Mouse (Mus musculus) megakaryocyte, adult 5-6 weeks (primary cell): Measurements from ENCODE around the gene Rasgrp2. TPM values are rescaled to one million over a fixed set of nuclear protein-coding genes. Genes with fewer than 3 reads are reported as not detected.
A peak's percentile ranks its signal among the peaks of the same experiment; 100 is the strongest.

Source experiments
- ATAC-seq: 2 replicates; pipeline ENCODE4 v1.8.0; 2016; ENCODE audit warnings: mild to moderate bottlenecking, inconsistent platforms; ENCODE audit not compliant: poor library complexity, severe bottlenecking
- total RNA-seq, 2 experiments: library from RNA; stranded (forward) in 1 of 2; stranded (reverse) in 1 of 2; fragments of 153-499, 151-499 nt in 1 of 2; fragments of 221-1000, 200-1000 nt in 1 of 2; gene quantifications; 2 replicates each; pipeline versions ENCODE4 v1.2.3 to v1.2.4; 2015 to 2017

Rasgrp2 gene
- total RNA-seq, 2 experiments from 2014 or later: 213 to 214 TPM

DNA sequence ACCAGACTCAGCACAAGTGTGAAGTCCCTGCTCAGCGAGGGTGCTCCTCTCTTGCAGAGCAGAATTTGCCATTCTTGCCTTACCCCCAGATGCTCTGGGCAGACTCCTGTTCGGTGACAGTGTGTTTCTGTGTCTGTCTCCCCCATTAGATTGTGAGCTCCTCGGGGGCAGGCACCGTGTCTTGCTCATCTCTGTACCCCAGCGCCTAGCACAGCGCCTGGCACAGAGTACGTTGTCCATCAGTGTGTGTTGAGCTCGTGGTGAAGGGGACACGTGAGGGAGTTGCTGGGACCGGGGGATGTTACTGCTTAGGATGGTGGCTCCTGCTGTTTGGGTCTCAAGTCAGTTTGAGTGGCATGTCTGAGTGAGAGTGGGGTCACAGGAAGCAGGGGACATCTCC, 4.7 kb downstream of the Rasgrp2 start:
- ATAC-seq: no peak

DNA sequence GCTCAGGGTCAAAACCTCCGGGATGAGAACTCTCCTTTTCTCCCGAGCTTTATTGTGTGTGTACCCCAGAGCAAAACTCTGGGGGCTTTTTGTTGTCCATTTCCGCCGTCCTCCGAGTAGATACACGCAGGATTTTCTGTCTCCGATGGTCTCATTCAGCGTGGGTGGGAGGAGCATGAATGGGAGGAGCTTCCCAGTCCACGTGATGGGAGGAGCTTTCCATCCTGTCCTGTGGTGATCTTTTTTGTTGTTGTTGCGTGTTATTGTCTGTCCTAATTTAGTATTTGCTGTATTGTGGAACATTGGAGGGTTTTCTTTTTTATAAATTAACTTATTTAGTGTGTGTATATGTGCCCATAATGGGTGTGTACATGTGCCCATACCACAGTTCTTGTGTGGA, 6.3 kb downstream of the Rasgrp2 start:
- ATAC-seq: no peak

DNA sequence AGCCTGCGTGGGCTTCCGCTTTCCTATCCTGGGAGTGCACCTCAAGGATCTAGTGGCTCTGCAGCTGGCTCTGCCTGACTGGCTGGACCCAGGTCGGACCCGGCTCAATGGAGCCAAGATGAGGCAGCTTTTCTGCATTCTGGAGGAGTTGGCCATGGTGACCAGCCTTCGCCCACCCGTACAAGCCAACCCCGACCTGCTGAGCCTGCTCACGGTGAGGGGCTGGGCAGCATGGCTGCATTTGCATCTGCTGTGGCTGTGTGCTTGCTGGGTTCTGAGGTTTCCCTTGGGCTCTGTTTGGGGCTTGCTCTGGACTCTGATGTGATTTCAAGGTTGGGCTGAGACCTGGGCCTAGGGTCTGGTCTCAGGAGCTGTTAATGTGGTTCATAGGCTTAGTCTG, 8.0 kb downstream of the Rasgrp2 start:
- ATAC-seq: no peak

DNA sequence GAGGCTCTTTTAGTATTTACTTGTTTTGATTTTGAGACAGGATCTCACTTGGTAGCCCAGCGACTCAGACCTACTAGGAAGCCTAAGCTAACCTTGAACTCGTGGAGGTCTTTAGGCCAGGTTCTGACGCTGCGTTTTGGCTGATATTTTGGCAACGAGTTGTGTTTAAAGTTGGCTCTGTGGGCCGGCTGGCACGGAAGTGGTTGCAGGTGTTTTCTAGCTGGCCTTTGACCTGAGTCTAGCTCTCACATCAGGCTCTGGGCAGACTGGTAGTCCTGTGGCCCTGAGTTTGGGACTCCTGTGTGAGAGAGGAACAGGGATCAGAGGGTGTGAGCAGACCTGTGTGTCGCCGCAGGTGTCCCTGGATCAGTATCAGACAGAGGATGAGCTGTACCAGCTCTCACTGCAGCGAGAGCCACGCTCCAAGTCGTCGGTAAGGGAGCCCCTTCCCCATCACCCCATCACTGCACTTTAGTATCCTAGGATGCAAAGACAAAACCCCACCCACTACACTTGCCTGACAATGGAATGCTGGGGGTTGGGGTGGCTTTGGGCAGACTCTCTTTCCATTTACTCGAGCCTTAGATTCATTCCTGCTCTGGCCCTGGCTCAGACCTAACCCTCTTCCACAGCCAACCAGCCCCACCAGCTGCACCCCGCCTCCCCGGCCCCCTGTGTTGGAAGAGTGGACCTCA, 8.8 kb downstream of the Rasgrp2 start:
- no peak for ATAC-seq

DNA sequence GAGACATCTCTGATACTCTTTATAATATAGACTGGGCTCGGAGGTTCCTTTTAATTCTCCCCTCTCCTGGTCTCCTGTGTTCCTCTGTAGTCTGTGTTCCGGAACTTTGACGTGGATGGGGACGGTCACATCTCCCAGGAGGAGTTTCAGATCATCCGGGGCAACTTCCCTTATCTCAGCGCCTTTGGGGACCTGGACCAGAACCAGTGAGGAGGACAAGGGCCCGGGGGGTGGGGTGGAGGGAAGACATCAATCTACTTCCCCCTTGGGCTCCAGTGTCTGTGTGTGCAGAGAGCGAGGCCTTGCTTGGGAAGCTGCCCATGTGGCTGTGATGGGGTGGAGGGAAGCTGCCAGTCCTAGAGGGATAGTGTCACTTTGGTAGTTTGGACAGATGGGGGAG, 9.6 kb downstream of the Rasgrp2 start:
- ATAC-seq: no peak

DNA sequence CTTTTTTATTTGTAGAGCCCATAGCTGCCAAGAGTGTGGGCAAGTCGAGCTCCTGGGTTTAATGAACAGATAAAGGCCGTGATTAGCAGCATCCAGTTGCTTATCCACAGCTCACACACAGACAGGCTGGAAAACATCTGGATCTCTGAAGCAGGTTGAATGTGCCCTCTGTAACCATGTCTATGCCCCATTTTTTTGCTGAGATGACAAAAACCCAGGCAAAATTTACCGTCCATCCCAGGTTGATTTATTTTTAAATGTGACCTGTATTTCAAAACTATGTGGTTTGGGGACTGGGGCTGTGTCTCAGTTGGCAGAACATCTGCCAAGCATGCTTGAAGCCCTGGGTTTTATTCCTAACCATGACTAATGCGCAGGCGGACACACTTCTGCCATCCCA, 10.0 kb downstream of the Rasgrp2 start:
- ATAC-seq: no peak

DNA sequence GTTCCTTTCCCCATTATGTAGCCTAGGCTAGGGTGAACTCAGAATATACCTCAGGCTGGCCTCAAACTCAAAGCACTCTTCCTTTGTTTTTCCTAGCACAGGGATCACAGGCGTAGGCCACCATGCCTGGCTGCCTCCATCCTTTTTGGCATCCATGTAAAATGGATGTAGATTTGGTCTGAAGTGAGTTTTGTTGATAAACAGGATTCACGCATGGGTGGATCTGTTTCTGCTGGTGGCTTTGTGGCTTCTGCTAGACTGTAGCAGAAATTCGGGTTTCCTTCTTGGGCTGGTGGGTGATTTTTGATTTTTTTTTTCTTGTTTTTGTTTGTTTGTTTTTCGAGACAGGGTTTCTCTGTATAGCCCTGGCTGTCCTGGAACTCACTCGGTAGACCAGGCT, 10.8 kb downstream of the Rasgrp2 start:
- no peak for ATAC-seq

DNA sequence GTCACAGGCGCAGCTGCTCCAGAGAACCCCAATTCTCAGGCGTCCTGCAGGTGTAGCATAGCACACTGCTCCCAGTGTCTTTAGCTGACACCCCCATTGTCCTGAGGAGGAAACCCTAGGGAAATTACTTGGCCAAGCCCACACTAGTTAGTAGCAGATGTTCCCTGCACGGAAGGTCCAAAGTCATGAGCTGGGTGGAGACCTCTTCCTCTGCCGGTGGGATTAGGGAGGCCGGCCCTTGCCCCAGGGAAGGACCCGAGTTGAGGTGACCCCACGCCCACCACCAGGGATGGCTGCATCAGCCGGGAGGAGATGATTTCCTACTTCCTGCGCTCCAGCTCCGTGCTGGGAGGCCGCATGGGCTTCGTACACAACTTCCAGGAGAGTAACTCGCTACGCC, 13.7 kb downstream of the Rasgrp2 start:
- ATAC-seq: no peak

DNA sequence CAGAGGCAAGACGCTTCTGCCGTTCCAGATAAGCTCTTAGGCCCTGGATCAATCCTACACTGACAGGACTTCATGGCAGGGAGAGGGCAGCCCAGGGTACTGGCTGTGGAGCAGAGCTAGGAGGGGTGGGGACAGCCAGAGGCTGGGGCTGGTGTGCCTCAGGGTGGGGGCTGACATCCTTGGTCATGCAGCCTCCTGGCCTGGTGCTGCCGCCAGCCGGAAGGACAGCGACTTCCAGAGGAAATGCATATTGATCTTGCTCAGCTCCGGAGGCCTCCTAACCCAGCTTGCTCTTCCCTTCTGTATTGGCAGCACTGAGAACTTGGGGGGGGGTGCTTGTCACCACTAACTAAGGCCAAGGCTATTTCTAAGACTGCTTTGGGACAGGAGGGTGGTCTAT, 16.3 kb downstream of the Rasgrp2 start:
- no peak for ATAC-seq

DNA sequence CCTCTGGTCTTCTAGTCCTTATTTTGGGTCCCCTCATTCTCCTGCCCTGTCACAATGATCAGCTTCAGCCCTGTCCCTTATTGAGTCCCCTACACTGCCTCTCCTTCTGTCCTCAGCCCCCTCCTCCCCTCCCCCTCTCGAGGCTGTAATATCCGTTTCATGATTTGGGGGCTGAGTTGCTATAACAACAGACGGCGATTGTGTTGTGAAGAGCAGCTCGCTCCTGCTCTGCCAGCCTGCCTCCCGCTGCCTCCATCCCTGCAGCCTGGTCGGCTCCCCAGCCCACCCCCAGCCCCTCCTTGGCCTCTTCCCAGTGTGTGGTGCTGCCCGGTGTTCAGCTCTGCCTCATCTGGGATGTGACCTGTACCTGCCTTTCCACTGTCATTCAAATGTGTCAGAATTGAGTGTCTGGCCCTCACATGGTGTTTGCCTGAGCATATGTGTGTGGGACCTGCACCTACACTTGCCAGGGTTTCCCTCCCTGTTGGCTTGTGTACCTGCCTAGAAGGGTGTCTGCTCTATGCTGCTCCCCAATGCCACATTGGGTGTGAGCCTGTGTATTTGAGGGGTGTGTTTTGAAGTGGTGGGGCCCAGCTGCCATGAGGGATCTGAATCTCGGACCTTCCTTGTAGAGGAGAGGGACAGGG, 17.1 kb downstream of the Rasgrp2 start:
- no peak for ATAC-seq

DNA sequence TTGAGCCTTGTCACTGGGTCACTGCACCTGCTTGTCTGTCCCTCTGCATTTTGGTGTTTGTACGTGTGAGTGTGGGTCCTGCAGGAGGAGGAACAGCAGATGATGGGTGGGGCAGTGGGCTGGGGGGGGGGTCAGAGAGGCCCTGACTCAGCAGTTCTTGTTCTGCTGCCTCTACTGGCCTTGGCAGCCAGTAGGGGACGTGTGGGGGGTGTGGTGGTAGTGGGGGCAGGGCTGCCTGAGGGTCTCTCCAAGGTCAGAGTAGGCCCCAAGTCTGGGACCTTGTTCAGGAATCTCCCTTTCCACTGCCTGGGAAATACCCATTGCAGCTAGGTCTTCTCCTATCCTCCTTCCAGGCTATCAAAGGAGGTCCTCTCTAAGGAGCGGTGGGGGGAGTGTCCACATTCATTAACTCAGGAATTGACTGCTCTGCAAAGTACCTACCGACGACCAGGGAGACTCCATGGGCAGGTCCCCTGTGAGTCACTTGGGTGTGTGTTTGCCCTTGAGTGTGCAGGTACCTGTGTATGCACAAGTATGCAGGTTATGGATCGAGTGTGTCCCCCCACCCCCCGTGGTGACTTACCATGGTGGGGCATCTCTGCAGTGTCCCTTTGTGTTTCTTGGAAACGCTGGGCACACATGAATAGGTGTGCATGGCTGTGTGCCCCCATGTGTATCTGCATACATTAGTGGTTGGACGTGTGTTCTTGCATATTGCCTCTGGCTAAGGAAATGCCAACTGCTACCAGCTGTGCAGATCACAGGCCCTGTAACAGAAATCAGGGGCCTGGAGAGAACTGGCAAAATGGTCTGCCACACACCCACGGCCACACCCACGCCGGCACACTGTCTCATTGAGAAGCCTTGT, 18.0 kb downstream of the Rasgrp2 start:
- no peak for ATAC-seq

DNA sequence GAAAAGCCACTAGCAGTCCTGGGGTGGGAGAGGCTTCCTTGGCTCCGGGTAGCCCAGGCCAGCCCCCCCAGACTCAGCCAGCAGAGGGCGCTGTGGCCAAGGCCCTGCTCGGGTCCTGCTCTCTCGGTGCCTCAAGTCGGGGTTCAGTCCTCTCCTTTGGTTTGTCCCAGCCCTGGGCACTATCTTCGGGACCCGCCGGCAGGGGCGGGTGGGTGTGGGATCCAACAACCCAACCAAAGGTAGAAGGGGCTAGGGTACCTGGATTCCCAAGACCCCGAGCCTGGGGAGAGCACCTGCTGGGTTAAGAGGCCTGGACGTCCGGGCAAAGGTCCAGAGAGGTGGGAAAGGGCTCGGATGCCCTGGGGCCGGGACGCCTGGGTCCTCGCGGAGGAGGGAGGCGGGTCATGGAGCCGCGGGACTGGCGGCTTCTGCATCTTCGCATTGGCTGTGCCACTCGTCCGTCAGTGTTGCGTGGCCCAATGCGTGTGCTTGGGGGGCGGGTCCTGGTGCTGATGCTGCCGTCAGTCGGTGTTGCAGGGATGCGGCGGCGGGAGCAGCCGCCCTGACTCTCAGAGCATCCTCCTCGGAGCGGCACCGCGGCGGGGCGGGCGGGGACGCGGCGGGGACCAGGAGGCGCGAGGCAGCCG, 19.2 kb downstream of the Rasgrp2 start, which contains the start of gene Nrxn2:
Gene Nrxn2, plus strand, starts transcription at position 499 of the 647 bp plus-strand sequence.
- ATAC-seq: peak; percentile 93

DNA sequence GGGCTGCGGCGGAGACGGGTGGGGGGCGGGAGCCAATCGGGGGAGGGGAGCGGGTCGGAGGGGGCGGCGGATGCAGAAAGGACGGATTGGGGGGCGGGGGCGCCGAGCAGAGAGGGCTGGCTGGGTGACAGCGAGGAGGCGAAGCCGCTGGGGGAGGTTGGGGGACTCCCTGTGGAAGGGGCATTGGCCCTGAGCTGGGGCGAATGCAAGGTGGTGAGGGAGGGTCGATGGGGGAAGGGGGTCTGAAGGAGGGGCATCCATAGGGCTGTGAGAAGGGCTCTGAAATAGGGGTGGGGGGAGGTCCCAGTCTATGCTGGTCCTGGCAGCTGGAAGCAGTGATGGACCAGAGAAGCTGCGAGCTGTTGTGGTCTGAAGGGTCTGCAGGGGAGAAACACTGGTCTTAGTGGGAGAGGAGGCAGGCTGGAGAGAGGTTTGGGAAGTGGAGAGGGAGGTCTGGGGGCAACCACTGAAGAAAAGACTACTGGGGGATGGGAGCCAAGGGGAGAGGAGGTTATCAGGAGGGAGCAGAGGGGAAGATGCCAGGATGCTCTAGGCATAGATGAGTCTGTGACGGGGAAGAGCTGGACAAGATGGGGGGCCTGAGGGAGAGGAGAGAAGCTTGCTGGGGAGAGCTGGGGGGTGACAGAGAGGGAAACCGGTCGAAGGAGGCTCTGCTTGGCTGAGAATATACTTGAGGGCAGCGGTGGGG, 20.0 kb downstream of the Rasgrp2 start:
- no peak for ATAC-seq

DNA sequence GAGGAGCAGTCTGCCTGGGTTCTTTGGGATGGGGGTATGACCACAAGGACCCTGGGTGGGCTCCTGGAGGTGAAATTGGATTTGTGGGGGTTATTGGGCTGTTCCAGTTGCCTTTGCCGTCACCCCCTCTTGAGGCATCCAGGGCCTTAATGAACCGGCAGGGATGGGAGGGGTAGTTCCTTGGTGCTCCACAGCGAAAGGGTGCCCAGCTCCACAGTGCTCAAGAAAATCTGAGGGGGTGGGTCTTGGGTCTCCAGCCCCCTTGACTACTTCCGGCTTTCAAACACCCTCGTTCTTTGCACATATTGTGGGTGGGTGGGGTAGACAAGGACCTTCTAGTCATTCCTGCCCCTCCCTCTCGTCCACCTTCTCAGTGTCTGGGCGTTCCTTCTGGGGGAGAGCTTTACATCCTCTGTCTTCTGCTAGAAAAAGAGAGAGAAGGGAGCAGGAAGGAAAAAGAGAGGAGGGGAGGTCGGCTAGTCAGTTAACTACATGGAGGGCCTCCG, 20.7 kb downstream of the Rasgrp2 start:
- no peak for ATAC-seq

DNA sequence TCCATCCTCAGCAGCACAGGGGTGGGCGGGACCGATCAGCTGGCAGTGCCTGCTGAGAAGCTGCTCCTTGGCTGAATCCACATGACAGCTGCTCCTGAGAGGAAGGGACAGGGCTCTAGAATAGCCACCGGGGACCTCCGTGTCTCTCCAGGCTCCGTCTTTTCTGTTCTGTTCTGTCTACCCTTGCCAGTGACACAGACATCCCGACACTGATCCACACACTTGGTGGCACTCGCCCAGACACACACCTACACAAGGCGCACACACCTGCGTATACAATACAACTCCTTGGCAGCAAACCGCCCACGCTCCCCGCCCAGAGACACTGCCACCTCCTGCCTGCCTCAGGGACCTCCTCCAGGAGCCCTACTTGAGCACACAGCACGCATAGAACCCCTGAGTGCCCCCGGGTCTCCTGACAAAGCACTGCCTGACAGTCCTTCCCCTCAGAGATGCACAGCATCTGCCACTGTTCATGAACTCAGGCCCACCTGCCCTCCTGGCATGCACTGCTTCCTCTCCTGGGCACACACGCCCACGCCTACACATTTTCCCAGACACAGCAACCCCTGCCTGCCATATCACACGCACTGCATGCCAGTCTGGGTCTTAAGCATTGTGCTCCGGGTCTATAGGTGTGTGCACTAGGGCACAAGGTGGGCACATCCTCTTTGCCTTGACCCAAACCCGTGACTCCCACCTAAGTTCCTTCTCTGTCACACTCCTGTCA, 21.5 kb downstream of the Rasgrp2 start:
- ATAC-seq: no peak

DNA sequence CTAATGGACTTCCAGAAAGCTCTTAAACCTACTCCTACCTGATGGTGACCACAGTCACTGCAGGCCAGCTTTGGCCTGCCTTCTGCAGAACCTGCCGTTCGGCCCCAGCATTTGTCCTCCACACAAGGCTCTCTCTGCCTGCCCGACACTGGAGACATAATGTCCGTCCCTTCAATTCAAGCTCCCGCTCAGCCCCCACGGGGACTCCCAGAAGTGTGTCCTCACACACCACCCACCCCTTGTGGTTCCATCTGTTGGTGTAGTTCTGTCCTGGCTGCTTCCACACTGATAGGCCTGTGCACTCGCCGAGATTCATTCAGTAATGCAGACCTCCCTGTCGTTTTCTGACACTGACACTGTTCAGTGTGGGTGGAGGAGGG, 22.1 kb downstream of the Rasgrp2 start:
- no peak for ATAC-seq

DNA sequence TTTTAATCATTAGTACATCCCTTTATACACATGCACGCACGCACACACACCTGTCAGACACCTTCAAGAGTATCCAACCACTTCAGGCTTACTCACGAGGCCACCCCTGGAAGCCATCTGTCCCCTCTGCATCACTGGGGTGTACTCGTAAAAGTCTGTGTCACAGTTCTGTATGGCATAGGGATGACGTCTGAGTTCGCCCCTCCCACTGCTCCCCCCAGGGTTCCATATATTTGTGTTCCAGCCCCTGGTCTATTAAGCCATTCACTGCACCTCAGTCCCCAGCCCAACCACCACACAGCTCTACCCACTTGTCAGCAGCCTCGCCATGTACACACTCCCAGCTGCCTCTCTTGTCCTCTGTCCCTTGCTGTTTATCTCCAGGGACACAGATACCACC, 22.9 kb downstream of the Rasgrp2 start:
- ATAC-seq: no peak

DNA sequence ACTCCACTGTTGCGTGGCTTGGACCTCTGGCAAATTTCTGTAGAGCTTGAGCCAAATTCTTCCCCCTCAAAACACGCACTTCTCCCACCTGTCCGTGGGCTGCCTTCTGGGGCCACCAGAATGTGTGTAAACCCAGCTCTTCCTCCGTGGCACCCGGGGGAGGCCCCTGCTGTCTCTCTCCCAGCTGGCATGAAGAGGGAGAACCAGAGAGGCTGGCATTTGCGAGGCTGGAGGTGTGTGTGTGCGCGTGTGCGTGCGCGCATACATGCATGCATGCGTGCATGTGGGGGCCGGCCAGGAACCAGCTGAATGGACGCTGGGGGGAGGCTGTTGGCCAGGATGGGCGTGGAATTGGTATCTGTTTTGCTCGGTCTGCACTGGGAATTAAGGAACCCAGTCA, 24.1 kb downstream of the Rasgrp2 start:
- ATAC-seq: no peak

DNA sequence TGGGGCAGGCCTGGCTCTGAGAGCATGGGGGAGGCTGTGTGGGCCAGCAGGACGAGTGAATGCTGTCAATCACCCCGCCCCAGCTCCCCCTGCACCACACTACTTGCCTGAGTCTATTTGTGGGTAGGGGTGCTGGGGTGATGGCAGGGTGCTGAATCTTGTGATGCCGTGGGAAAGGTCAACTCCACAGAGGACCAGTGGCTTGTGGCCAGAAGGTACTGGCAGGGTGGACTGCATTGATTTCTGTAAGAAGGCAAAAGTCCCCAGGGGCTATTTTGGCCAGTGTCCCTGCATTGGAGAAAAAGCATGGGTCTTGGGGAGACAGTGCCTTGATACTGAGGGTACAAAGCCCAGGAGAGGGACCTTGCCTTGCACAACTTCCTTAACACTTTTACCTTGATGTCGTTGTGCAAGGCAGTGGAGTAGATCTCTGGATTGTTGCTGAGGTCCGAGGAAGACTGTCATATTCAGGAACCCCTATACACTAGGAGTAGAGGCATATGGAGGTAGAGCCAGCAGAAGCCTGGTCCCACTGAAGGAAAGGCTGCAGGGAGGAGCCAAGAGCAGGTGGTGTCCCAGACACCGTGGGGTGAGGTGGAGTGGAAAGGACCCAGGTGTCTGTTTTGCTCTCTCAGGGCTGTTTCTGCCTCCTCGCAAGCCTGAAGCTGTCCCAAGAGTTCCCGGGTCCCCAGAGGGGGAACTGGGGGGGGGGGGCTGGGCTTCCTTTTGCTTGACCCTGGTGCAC, 25.2 kb downstream of the Rasgrp2 start:
- no peak for ATAC-seq
